Mouse (Mus musculus) monocyte, adult 2 months (primary cell): ENCODE measurements around the gene Gbgt1.

Source experiments
- DNase-seq, 2 experiments: peaks; one replicate each; pipeline ENCODE4 v3.0.0; 2022; ENCODE audit warnings: low spot score in 2 of 2, low read depth in 1 of 2

The Gbgt1 gene

DNA sequence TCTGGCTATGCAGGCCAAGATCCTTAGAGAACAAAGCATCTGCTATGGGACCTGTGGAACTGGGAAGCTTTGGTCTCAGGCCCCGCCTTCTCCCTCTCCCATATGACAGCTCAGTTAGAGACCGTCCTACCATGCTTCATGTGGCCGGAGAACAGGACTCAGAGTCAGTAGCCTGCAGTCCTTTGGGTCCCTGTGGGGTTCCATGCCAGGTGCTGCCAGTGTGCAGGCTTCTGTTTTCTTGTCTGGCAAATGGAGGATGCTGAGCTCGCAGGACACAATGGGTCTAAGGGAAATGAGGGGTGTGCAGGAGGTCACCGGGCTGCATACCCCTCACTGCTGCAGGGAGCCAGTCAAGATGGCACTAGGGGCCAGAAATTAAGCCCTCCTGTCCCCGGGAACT is 49.9 kb downstream of the Gbgt1 start:
- no peak for DNase-seq

DNA sequence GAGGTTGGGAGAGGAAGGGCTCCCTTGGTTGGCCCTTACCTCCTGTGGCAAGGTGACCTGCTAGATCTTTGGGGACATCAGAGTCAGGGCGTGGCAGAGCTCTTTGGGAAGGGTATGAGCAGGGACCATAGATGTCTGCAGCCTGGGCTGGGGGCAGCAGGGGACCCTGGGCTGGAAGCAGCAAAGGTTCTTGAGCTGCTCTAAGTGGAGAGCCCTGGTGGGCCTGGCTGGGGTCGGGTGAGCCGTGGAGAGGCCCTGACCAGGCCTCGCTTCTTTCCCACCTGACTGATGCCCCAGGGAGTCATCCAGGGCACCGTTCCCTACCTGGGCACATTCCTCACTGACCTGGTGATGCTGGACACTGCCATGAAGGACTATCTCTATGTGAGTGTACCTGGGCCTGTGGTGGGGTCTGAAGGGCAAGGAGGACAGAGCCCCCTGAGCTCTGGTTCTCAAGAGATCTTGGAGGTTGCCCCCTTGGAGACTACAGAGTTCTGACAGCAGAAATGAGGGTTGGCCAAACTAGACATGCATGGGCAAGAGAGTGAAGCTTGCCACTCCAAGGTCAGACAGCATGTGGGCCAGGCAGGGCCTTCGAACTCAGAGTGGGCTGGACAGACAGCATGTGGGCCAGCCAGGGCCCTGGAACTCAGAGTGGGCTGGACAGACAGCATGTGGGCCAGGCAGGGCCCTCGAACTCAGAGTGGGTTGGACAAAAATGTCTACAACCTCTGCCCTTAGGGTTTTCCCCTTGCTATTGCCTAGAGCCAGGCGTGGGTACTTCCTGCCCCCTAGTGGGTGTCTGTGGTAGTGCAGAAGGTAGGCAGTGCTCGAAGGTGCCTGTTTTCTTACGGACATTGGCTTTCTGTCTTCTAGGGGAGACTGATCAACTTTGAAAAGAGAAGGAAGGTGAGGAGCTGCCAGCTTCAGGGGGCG is 50.8 kb downstream of the Gbgt1 start:
- DNase-seq = peak; percentile 66 to 87

DNA sequence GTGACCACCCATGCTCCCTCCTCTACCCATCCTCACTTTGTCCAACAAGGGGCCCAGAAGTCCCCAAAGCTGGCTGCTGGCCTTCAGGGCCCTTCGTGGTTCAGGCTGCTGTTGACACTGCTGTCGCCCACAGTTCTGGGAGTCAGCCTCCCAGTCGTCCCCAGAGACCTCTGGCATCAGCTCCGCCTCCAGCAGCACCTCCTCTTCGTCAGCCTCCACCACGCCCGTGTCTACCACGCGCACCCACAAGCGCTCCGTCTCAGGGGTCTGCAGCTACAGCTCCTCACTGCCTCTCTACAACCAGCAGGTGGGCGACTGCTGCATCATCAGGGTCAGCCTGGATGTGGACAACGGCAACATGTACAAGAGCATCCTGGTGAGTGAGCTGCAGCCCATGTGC is 52.5 kb downstream of the Gbgt1 start:
- DNase-seq = no peak

DNA sequence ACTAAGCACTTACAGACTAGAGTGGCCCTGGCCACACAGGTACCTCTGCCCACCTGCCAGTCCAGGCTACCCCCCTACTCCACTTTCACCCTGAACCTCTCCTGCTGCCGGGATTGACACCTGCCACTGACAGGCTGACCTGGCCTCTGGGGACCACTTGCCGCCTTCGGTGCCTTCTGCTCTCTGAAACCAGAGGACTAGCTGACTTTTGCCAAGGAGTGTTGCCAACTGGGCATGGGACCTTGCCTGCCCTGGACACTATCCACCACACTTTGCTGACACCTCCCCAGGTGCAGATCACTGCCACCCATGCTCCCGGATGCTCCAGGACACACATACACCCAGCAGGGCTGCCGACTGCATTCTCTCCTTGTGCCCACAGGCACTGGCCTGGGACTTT is 55.6 kb downstream of the Gbgt1 start:
- no peak for DNase-seq
